Mouse (Mus musculus): ENCODE results near the gene Vti1a.

Gene Vti1a

GRCm38 (mm10) chr19:55340521-55340920, 24.4 kb downstream of the Vti1a start:
- ChIA-PET CTCF (no interaction called here), POLR2A (interaction anchor here in 1 of 4 experiments (0.6 kb wide), 1 partner anchor 368 kb away, joined by 3 read pairs; no protein-coding TSS in a partner anchor)

GRCm38 (mm10) chr19:55341377-55341776, 25.3 kb downstream of the Vti1a start:
- POLR2A ChIA-PET = no interaction called here
- CTCF ChIA-PET = interaction anchor here in 2 of 4 experiments (0.6 to 0.8 kb wide), 2 partner anchors 9 to 989 kb away, joined by 3 to 6 read pairs; no protein-coding TSS in a partner anchor

GRCm38 (mm10) chr19:55342423-55342822, 26.3 kb downstream of the Vti1a start:
- CTCF ChIA-PET = interaction anchor here in 2 of 4 experiments (0.6 to 0.8 kb wide), 3 partner anchors 10 to 655 kb away, joined by 3 to 4 read pairs (median 4); no protein-coding TSS in a partner anchor
- POLR2A ChIA-PET = interaction anchor here in 1 of 4 experiments (0.9 kb wide), 1 partner anchor 9 kb away, joined by 3 read pairs; no protein-coding TSS in a partner anchor

DNA sequence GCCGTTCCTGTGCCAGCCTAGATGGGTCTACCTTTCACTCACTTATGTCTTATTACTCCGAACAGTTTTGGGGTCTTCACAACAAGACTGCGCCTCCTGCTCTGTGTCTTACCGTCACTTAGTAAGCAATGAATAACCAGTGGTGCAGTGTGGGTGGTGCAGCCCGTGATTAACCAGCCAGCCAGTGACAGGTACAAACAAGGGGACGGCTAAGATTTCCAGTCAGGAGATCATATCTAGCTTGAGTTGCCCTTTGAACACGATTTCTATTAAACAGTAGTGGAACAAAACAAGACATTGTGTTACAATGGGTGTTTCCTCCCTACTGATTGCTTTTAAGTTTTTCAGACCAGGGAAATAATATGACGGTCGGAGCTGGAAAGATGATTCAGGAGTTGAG, 27.2 kb downstream of the Vti1a start:
- POLR2A ChIA-PET = no interaction called here
- CTCF ChIA-PET = interaction anchor here in 1 of 4 experiments (1.4 kb wide), 2 partner anchors 10 to 125 kb away, joined by 4 to 5 read pairs; no protein-coding TSS in a partner anchor

- ChIA-PET POLR2A (interaction anchor here in 1 of 4 experiments (0.6 kb wide), 1 partner anchor 34 kb away, joined by 3 read pairs; no protein-coding TSS in a partner anchor), CTCF (interaction anchor here in 2 of 4 experiments (0.6 to 1.1 kb wide), 2 partner anchors 16 to 651 kb away, joined by 3 to 4 read pairs; no protein-coding TSS in a partner anchor)
Measured at GRCm38 (mm10) chr19:55348187-55348586, 32.1 kb downstream of the Vti1a start.

- ChIA-PET POLR2A (interaction anchor here in 3 of 4 experiments (0.6 to 1.0 kb wide), 4 partner anchors 8 to 1238 kb away, joined by 3 to 9 read pairs (median 5); no protein-coding TSS in a partner anchor), CTCF (interaction anchor here in 1 of 4 experiments (0.6 kb wide), 2 partner anchors 527 to 905 kb away, joined by 3 to 4 read pairs; no protein-coding TSS in a partner anchor)
Measured at GRCm38 (mm10) chr19:55350673-55351378, 34.7 kb downstream of the Vti1a start.

DNA sequence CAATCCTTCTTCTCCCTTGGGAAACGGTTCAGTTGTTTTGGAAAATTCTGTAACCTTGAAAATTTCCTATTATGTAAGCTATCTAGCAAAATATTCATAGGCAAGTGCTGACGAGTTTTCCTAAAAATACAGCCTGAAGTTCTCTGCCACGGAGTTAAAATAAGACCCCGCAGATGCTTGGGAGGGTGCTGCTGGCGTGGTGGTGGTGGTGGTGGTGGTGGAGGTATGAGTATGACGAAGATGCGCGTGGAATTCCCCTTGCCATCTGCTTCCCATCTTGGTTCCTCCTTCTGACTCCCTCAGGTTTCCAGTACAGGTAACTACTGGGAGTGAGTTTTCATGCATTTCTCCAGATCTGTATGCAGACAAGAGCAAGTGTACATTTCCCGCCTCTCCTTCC, 46.5 kb downstream of the Vti1a start:
- ChIA-PET CTCF (no interaction called here), POLR2A (interaction anchor here in 1 of 4 experiments (0.6 kb wide), 1 partner anchor 828 kb away, joined by 5 read pairs; no protein-coding TSS in a partner anchor)

DNA sequence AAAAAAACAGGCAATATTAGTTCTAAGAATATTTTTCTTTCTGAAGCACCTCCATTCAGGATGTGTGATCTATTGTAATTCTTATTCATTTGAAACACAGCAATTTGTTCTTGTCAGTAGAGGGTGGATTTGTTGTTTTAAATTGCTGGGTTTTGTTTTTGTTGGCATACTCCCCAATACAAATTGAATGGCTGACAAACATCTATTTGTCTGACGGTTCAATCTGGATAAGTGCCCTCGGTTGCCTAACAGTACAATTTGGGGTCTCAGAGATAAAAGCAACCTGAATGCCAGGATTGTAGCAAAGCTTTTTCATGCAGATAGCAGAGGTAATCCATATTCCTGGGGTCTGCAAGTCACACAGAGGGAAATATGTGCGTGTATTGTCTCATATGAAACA, 53.6 kb downstream of the Vti1a start:
- ChIA-PET POLR2A (interaction anchor here in 1 of 4 experiments (0.7 kb wide), 1 partner anchor 37 kb away, joined by 3 read pairs; no protein-coding TSS in a partner anchor), CTCF (no interaction called here)

DNA sequence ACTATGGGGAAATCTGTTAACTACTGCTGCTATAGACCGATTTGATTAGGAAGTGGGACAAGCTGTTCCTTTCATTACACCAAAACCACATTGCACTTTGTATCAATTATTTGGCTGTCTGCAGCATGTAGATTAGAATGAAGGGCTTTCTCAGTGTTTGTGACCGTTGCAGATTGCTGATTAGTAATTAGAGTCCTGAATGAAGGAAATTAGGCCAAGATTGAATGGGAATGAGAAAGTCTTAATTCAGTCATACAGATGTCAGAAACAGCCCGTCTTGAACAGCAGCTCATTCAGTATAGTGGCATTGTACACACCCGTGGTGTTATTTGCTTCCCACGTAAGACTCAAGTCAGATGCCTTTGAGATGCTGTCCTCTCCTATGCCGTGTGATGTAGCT, 60.2 kb downstream of the Vti1a start:
- ChIA-PET POLR2A (interaction anchor here in 1 of 4 experiments (0.6 kb wide), 1 partner anchor 14 kb away, joined by 3 read pairs; no protein-coding TSS in a partner anchor), CTCF (interaction anchor here in 1 of 4 experiments (0.5 kb wide), 1 partner anchor 623 kb away, joined by 3 read pairs; no protein-coding TSS in a partner anchor)

DNA sequence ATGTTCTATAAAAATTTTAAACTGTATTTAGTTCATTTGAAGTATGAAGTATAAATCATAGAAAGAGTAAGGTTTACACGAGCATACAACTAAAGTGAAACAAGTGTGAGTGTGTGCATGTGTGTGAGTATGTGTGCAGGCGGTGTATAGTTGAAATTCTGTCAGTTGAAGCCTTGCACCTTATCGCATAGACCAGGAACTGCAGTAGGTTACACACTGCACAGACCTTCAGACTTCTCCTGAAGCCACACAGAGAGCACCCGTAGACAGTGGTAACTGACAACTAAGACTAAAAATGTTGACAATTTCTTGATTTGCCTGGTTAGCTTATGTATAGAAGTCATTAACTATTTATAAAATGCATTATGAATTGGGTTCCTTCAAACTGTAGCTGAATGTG, 61.4 kb downstream of the Vti1a start:
- POLR2A ChIA-PET = interaction anchor here in 1 of 4 experiments (1.0 kb wide), 1 partner anchor 62 kb away, joined by 3 read pairs; the partner anchor contains the start of genes Vti1a and Zdhhc6

DNA sequence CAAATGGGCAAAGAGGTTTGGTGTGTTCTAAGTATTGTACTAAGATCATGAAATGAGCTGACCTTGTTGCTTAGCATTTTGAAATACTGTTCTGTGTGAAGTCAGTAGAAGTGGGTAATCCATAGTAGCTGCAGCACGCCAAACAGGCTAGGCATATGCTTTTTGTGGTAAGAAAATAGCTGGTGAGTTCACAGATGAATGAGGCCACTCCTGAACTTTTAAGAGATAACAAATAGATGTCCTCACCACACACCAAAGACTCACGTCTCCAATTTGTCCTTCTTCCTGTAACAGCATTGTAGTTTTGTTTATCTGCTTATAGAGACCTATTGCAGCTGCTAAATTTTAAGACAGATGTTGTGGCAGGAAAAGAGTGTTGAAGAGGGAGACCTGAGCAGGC, 62.8 kb downstream of the Vti1a start:
- POLR2A ChIA-PET = interaction anchor here in 1 of 4 experiments (0.6 kb wide), 1 partner anchor 92 kb away, joined by 6 read pairs; no protein-coding TSS in a partner anchor
- CTCF ChIA-PET = interaction anchor here in 1 of 4 experiments (0.7 kb wide), 1 partner anchor 781 kb away, joined by 3 read pairs; no protein-coding TSS in a partner anchor

More for the DNA sequence above, 61.4 kb downstream of the Vti1a start:
- CTCF ChIA-PET = interaction anchor here in 1 of 4 experiments (1.1 kb wide), 1 partner anchor 10 kb away, joined by 3 read pairs; no protein-coding TSS in a partner anchor

DNA sequence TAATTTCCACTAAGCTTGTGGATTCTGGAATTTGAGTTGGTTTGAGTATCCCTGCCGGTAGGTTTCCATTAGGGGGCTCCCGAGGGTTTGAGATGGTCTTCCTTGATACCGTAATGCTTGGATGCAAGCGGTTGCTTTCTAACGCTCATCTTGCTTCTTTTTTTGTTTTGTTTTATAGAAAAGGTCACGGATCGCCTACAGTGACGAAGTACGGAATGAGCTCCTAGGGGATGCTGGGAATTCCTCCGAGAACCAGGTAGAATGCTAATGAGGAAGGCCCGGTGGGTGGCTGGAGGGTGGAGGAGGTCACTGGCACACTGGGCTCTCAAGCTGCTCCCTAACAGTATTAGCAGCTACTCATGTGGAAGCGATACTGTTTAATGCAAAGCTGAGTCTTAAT, 64.7 kb downstream of the Vti1a start:
- ChIA-PET CTCF (interaction anchor here (0.6 to 1.2 kb wide), 9 partner anchors 48 to 821 kb away, joined by 3 to 5 read pairs (median 3); no protein-coding TSS in a partner anchor), POLR2A (interaction anchor here in 3 of 4 experiments (0.8 to 1.6 kb wide), 6 partner anchors 8 to 338 kb away, joined by 3 to 9 read pairs (median 4); no protein-coding TSS in a partner anchor)

- ChIA-PET POLR2A (interaction anchor here in 2 of 4 experiments (0.8 to 1.6 kb wide), 6 partner anchors 8 to 68 kb away, joined by 3 to 6 read pairs (median 3); no protein-coding TSS in a partner anchor), CTCF (interaction anchor here in 3 of 4 experiments (0.6 to 1.2 kb wide), 4 partner anchors 496 to 753 kb away, joined by 3 to 4 read pairs (median 4); no protein-coding TSS in a partner anchor)
Measured at GRCm38 (mm10) chr19:55381343-55381742, 65.2 kb downstream of the Vti1a start.

DNA sequence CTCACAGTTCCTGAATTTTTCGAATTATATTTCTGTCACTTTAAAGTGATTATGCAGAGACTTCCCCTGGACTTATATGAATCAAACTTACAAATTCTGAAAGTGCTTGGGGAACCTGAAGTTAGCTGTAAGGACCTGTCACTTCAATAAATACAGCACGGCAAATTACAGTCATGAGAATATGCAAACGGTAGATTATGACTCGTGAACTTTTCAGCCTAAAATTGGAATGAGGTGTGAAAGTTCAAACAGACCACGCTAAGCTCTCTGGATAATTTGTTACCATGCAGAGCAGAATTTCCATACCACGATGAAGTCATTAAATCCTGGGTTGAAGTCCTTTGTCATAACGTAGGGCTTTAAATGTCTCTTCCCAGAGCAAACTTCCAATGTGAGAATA, 66.7 kb downstream of the Vti1a start:
- ChIA-PET POLR2A (no interaction called here), CTCF (no interaction called here)

DNA sequence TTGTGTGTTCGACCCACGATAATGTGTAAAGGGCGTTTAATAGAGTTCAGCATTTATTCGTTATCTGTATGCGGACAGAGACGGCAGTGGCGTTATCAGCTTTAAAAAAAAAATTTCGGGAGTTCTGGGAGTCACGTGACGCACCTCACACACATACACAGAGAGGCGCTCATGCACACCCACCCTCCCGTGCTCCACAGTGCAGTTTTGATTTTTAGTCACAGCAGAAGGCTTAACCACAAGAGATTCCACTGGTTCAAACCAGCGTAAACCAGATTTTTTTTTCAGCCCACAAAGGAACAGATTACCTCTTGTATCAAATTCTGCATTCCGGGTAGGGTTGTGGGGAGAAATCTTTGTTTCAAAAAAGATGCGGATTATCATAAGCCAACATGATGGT, 68.5 kb downstream of the Vti1a start:
- ChIA-PET POLR2A (no interaction called here), CTCF (no interaction called here)

DNA sequence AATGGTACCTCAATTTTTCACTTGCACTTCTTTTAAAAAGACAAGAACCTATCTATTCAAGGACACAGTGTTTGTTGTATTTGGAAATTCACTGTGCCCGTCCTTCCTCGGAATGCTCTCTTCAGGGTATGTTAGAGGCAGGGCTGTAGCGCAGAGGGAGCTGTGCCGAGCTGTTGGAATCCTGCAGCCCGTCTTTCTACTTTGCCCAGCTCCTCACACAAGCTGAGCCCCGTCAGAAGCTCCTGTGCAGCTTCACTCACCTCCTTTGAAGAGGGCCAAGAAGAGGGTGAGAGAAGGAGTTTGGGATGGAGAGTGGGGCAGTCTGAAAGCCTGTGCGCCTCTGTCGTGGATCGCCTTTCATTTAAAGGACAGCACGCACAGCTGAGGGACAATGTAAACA, 72.9 kb downstream of the Vti1a start:
- POLR2A ChIA-PET = interaction anchor here in 2 of 4 experiments (1.1 to 1.2 kb wide), 2 partner anchors 8 to 409 kb away, joined by 3 to 6 read pairs; no protein-coding TSS in a partner anchor
- CTCF ChIA-PET = no interaction called here

DNA sequence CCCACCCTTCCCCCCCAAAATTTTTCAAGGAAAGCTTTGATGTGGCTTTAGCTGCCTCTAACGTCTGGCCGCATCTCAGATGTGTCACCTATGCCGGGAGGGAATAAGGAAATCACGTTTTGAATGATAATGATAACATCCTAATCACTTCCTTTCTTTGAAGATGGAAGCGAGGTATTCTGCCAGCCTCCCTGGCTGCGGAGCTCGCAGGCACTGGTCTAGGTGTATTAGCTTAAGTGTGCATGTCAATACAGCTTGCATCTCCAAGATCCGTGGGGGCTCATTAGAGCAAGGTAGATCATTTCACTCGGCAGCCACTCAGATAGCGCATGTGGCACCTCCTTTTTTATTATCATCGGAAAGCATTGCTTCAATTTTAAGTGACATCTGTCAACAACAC, 74.2 kb downstream of the Vti1a start:
- ChIA-PET CTCF (no interaction called here), POLR2A (interaction anchor here in 2 of 4 experiments (0.6 kb wide), 2 partner anchors 14 to 253 kb away, joined by 3 read pairs; no protein-coding TSS in a partner anchor)

- ChIA-PET CTCF (interaction anchor here in 1 of 4 experiments (1.0 kb wide), 1 partner anchor 195 kb away, joined by 3 read pairs; no protein-coding TSS in a partner anchor), POLR2A (no interaction called here)
Measured at GRCm38 (mm10) chr19:55401638-55402037, 85.5 kb downstream of the Vti1a start.

DNA sequence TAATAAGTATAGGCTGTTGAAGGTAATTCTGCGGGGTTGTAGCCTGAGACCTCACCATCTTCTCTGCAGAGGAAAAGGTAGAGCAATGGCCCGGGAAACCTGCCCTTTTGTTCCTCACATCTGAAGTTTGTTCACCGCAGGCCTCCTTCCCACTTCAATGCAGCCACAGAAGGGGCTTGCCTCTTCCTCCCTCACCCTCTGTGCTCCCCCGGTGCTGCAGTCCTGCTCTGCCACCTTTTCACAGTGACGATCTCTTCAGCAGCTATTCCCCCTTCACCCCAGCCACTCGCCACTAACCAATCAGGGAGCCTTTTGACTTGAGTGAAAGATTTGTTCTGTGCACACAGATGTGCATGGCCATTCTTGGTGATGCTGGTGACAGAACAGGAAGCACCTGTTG, 92.4 kb downstream of the Vti1a start:
- POLR2A ChIA-PET = no interaction called here
- CTCF ChIA-PET = no interaction called here

Measured in embryonic stem cell, embryonic (primary cell).